ENCODE assay signal across 7 mouse cellular contexts in genomic region chr2:107289990-107290696, GRCm38 (mm10). TPM values are rescaled to one million over a fixed set of nuclear protein-coding genes. Genes with fewer than 3 reads are reported as not detected.
A peak's percentile ranks its signal among the peaks of the same experiment; 100 is the strongest.
DNase-seq lines count a peak whose midpoint lies in the region; ATAC-seq lines count a peak whose summit lies in the region.

Kcna4 (plus strand) TSS chr2:107290639.

- peak within 1 kb of the TSS; percentile 93 for H3K4me2 ChIP-seq in forebrain, embryonic 11.5 days (ENCODE audit: low read depth, low read length, severe bottlenecking)
- peak within 1 kb of the TSS; percentile 75 for H3K4me2 ChIP-seq in stomach, embryonic 16.5 days (ENCODE audit: low read depth, low read length)

- intact Hi-C loops in heart, postnatal 14 days (cut with DNase I) = no loop called here

- peak; percentile 86 for DNase-seq in NIH3T3 (ENCODE audit: low read depth)
- peak; percentile 48 for DNase-seq in adrenal gland, postnatal 14 days
- DNase-seq in forebrain, embryonic 11.5 days (ENCODE audit: low spot score) = peak; percentile 85
- peak; percentile 58 to 65 for DNase-seq in heart, postnatal 14 days
- peak; percentile 50 to 58 for DNase-seq in layer of hippocampus, postnatal 25 days (ENCODE audit: extremely low spot score in 1 of 2, low spot score in 1 of 2)

- H3K4me1 ChIP-seq in forebrain, embryonic 11.5 days (replicated peaks; ENCODE audit: control insufficient read depth, insufficient read depth, low read length) = 0 out of 2 replicates have a peak, but pooled peaks cover 3% of the 10 kb centered on the region
- H3K4me1 ChIP-seq in stomach, embryonic 16.5 days (ENCODE audit: control insufficient read depth, insufficient read depth, low read length) = no peaks in the 10 kb centered on the region; the same call in 1 of the 2 replicates

- H3K27me3 ChIP-seq in forebrain, embryonic 11.5 days (ENCODE audit: control insufficient read depth, insufficient read depth, low read length) = peaks cover 4% of the 10 kb centered on the region; the same call in 1 of the 2 replicates
- 0 out of 2 replicates have a peak, but pooled peaks cover 10% of the 10 kb centered on the region for H3K27me3 ChIP-seq in stomach, embryonic 16.5 days (ENCODE audit: control insufficient read depth, insufficient read depth, low read length)

- H3K36me3 ChIP-seq in forebrain, embryonic 11.5 days (ENCODE audit: control insufficient read depth, insufficient read depth, low read length) = no peaks in the 10 kb centered on the region
- no peaks in the 10 kb centered on the region for H3K36me3 ChIP-seq in stomach, embryonic 16.5 days (ENCODE audit: control insufficient read depth, insufficient read depth, low read length)

- no peaks in the 10 kb centered on the region for H3K9me3 ChIP-seq in forebrain, embryonic 11.5 days (ENCODE audit: control insufficient read depth, low read length)
- H3K9me3 ChIP-seq in stomach, embryonic 16.5 days (replicated peaks; ENCODE audit: control insufficient read depth, low read length) = no peaks in the 10 kb centered on the region

- WGBS in forebrain, embryonic 11.5 days = 4% methylated on average over 24 of the region's 24 CpGs
- 4% methylated on average over 24 of the region's 24 CpGs for WGBS in stomach, embryonic 16.5 days

- peak within 1 kb of the TSS; percentile 41 for H3K4me3 ChIP-seq in forebrain, embryonic 11.5 days (ENCODE audit: low read depth, low read length)
- peak within 1 kb of the TSS; percentile 44 for H3K4me3 ChIP-seq in stomach, embryonic 16.5 days (replicated peaks; ENCODE audit: low read length)

- no peak within 1 kb of the TSS for H3K27ac ChIP-seq in forebrain, embryonic 11.5 days (ENCODE audit: low read depth, low read length)
- H3K27ac ChIP-seq in stomach, embryonic 16.5 days (ENCODE audit: low read length) = no peak within 1 kb of the TSS

- H3K9ac ChIP-seq in forebrain, embryonic 11.5 days (ENCODE audit: low read length) = peak within 1 kb of the TSS; percentile 32; the same call in 1 of the 2 replicates
- H3K9ac ChIP-seq in stomach, embryonic 16.5 days (ENCODE audit: low read length) = no peak within 1 kb of the TSS; the same call in 1 of the 2 replicates

- ATAC-seq in forebrain, embryonic 11.5 days (replicated peaks; ENCODE audit: low FRiP score) = peak; percentile 97
- ATAC-seq in megakaryocyte-erythroid progenitor cell, adult 5-6 weeks (replicated peaks; ENCODE audit: low FRiP score, low TSS enrichment, poor library complexity, severe bottlenecking) = peak; percentile 78
- peak; percentile 94 for ATAC-seq in stomach, embryonic 16.5 days (ENCODE audit: insufficient read depth, low FRiP score)

RNA-seq across cellular contexts. Expression of gene Kcna4, which starts in this region (rescaled TPM):
- total RNA-seq in adrenal gland, postnatal 14 days (2021) = 0.22 and 0.30 TPM in 2 replicates
- 0.21 and 0.29 TPM in 2 replicates for polyA plus RNA-seq in forebrain, embryonic 11.5 days (2014; fragmentation: Nextera tagmentation; extraction: Ambion mirVana)
- 1 to 10 TPM; 1.6 to 1.7 TPM for total RNA-seq in heart, postnatal 14 days (2021)
- total RNA-seq in layer of hippocampus, postnatal 25 days (2021) = 10 to 100 TPM; 36.8 to 57.9 TPM
- total RNA-seq in megakaryocyte-erythroid progenitor cell, adult 5-6 weeks (2014; fragmentation: Nextera tagmentation) = not detected in 2 replicates
- not detected in 2 replicates for total RNA-seq in megakaryocyte-erythroid progenitor cell, adult 5-6 weeks (2017)
- 0.81 and 0.97 TPM in 2 replicates for polyA plus RNA-seq in stomach, embryonic 16.5 days (2015; fragmentation: Nextera tagmentation; extraction: Ambion mirVana)

Comparison
In these comparisons a context has a peak if more than half of its experiments do, and no peak if none do; other contexts are left out.
1. RNA of gene Kcna4 (total RNA-seq): 36.8 to 57.9 TPM in layer of hippocampus, postnatal 25 days; 1.6 to 1.7 TPM in heart, postnatal 14 days, 0.22 to 0.30 TPM in adrenal gland, postnatal 14 days and not detected in megakaryocyte-erythroid progenitor cell, adult 5-6 weeks; every median in the first group is over 10 times any median in the second.
2. Peak in DNase-seq in adrenal gland, postnatal 14 days; RNA of the gene not detected or under 1 TPM.
3. Peak in DNase-seq, ATAC-seq, H3K4me3 ChIP-seq, H3K9ac ChIP-seq and H3K4me2 ChIP-seq in forebrain, embryonic 11.5 days; RNA of the gene not detected or under 1 TPM.
4. Peak in ATAC-seq in megakaryocyte-erythroid progenitor cell, adult 5-6 weeks; RNA of the gene not detected or under 1 TPM.
5. Peak in ATAC-seq, H3K4me3 ChIP-seq and H3K4me2 ChIP-seq in stomach, embryonic 16.5 days; RNA of the gene not detected or under 1 TPM.
6. Peak in every context shown above with its lines, with median percentiles within 50 percentile points of each other: DNase-seq and ATAC-seq.